Mouse (Mus musculus): ENCODE measurements around the gene 1110051M20Rik.

GRCm38 (mm10) chr2:91480399-91480801 is 35.9 kb upstream of the 1110051M20Rik start:
- TF ChIP-seq CTCF (IDR thresholded peaks at IDR 0.05) (no peak), EP300 (IDR thresholded peaks at IDR 0.05; ENCODE audit: insufficient read depth, low read depth, low read length) (no peak)

Data from heart, adult 2 months (tissue).